Mouse (Mus musculus) limb, embryonic 11.5 days (tissue): ENCODE data around the gene Ndufv2. TPM values are rescaled to one million over a fixed set of nuclear protein-coding genes. Genes with fewer than 3 reads are reported as not detected.
"Not testable (repeated sequence)": the region's sequence is repeated elsewhere in the genome, so short reads cannot be mapped to it uniquely, and the experiment has no call there.

Source experiments
- ATAC-seq: fragments of 200-750 bp; cut with Nextera tagmentation; 2 replicates; pipeline ENCODE4 v1.8.0; 2017; ENCODE audit warnings: low read depth; ENCODE audit not compliant: insufficient number of reproducible peaks, low FRiP score, low TSS enrichment
- DNase-seq: peaks from one replicate; pipeline ENCODE4 v3.0.0-alpha.2; 2015; ENCODE audit warnings: low spot score
- H3K27ac ChIP-seq: fragments of 300-500 bp; sonication (generic); replicated peaks from 2 replicates; pipeline ENCODE4 v1.5.1; 2014; ENCODE audit warnings: low read depth, mild to moderate bottlenecking, low read length
- H3K27me3 ChIP-seq: fragments of 300-500 bp; sonication (generic); 2 replicates; pipeline ENCODE4 v1.6.1; 2014; ENCODE audit warnings: mild to moderate bottlenecking, low read length, mixed read lengths; ENCODE audit not compliant: control insufficient read depth, insufficient read depth
- H3K36me3 ChIP-seq: fragments of 300-500 bp; sonication (generic); 2 replicates; pipeline ENCODE4 v1.6.1; 2014; ENCODE audit warnings: mild to moderate bottlenecking, low read length, moderate library complexity, mixed read lengths; ENCODE audit not compliant: control insufficient read depth, insufficient read depth
- H3K4me1 ChIP-seq: fragments of 300-500 bp; sonication (generic); 2 replicates; pipeline ENCODE4 v1.6.1; 2014; ENCODE audit warnings: low read length, mixed read lengths; ENCODE audit not compliant: control insufficient read depth, insufficient read depth
- H3K4me2 ChIP-seq: fragments of 300-500 bp; sonication (generic); 2 replicates; pipeline ENCODE4 v1.6.1; 2014; ENCODE audit warnings: low read depth, mild to moderate bottlenecking, moderate library complexity; ENCODE audit not compliant: severe bottlenecking
- H3K4me3 ChIP-seq: fragments of 300-500 bp; sonication (generic); 2 replicates; pipeline ENCODE4 v1.5.1; 2014; ENCODE audit warnings: low read depth, low read length
- H3K9ac ChIP-seq: fragments of 300-500 bp; sonication (generic); 2 replicates; pipeline ENCODE4 v1.6.1; 2014; ENCODE audit warnings: mild to moderate bottlenecking, low read length
- H3K9me3 ChIP-seq: fragments of 300-500 bp; sonication (generic); 2 replicates; pipeline ENCODE4 v1.6.1; 2016; ENCODE audit warnings: low read length; ENCODE audit not compliant: control insufficient read depth
- WGBS: fragments of 180-500 bp; shearing (Covaris S2); extraction: QIAGEN DNeasy Blood & Tissue Kit; methylation state at CpG from one replicate; pipeline ENCODE4 v1.1.7; 2014; 5-methylcytosine and 5-hydroxymethylcytosine counted together
- polyA plus RNA-seq: library from polyadenylated mRNA; unstranded; fragments of >200 nt; fragmentation: Nextera tagmentation; extraction: Ambion mirVana; gene quantifications from 2 replicates; pipeline ENCODE4 v1.2.1, GENCODE M21; 2014

The Ndufv2 gene
- polyA plus RNA-seq, 1 experiment from 2014 or later, result 320 TPM

- DNase-seq, result peak; percentile 59
- no peaks in the 10 kb centered on the region for H3K4me1 ChIP-seq
- under 1% methylated on average over 76 of the region's 95 CpGs for WGBS
Observed at GRCm38 (mm10) chr17:66076174-66076927, 25.0 kb downstream of the Ndufv2 start.

DNA sequence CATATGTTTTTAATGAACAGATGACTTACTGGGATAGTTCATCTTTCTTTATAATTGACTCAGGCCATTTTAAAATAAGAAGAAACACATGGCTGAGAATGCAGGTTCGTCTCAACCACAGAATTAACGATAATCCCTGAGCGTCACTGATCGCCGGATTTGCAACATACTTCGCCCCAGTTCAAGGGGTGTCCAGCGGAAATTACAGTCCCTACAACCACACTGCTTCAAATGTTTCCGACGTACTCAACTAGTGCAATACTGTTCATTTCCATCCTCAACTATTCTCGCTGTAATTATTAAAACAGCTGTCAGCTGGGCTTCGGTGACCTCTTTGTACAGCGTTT, 25.6 kb downstream of the Ndufv2 start:
- DNase-seq (no peak), ATAC-seq (no peak)
- Histone ChIP-seq H3K36me3 (no peaks in the 10 kb centered on the region), H3K9me3 (no peaks in the 10 kb centered on the region), H3K4me3 (peak overlapping the region; percentile 77), H3K27me3 (no peaks in the 10 kb centered on the region), H3K4me2 (peak overlapping the region; percentile 89), H3K27ac (no peak overlapping the region), H3K9ac (no peak overlapping the region; the same call in 1 of the 2 replicates), H3K4me1 (no peaks in the 10 kb centered on the region)
- WGBS, result 3% methylated on average over 12 of the region's 12 CpGs

More at GRCm38 (mm10) chr17:66076174-66076927, 25.0 kb downstream of the Ndufv2 start:
- peak overlapping the region; percentile 65 for H3K27ac ChIP-seq
- no peaks in the 10 kb centered on the region for H3K36me3 ChIP-seq
- H3K9me3 ChIP-seq, result no peaks in the 10 kb centered on the region
- peak; percentile 89 for ATAC-seq
- H3K4me2 ChIP-seq, result peak overlapping the region; percentile 89
- H3K9ac ChIP-seq, result peak overlapping the region; percentile 70
- peak overlapping the region; percentile 77 for H3K4me3 ChIP-seq
- H3K27me3 ChIP-seq, result no peaks in the 10 kb centered on the region

DNA sequence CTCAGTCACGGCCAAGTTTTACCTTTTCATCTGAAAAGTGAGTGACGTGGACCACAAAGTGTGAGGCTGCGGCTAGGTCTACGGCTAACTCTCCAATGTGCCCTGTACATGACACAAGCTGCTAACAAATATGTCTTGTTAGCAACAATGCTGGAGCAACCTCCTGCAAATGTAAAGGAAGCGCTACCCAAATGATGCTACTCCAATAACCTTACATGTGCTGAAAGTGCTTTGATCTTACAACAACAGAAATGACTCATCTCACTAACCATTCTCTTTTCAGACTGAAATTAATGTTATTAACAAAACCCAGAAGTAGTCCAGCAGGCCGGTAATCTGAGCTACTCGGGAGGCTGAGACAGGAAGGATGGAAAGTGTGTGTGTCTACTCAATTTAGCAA, 27.4 kb downstream of the Ndufv2 start:
- no peak overlapping the region for H3K9ac ChIP-seq
- H3K36me3 ChIP-seq, result no peaks in the 10 kb centered on the region
- no peak for DNase-seq
- ATAC-seq, result no peak
- H3K27me3 ChIP-seq, result no peaks in the 10 kb centered on the region
- no peaks in the 10 kb centered on the region for H3K4me1 ChIP-seq
- no peaks in the 10 kb centered on the region for H3K9me3 ChIP-seq
- H3K4me3 ChIP-seq, result no peak overlapping the region
- H3K27ac ChIP-seq, result no peak overlapping the region
- WGBS, result 89% methylated on average over 7 of the region's 7 CpGs
- no peak overlapping the region for H3K4me2 ChIP-seq

DNA sequence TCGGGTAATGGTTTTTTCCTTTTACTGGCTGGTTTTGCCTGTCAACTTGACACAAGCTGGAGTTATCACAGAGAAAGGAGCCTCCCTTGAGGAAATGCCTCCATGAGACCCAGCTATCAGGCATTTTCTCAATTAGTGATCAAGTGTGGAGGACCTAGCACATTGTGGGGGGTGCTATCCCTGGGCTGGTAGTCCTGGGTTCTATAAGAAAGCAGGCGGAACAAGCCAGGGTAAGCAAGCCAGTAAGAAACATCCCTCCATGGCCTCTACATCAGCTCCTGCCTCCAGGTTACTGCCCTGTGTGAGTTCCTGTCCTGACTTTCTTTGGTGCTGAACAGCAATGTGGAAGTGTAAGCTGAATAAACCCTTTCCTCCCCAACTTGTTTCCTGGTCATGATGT, 32.3 kb downstream of the Ndufv2 start:
- H3K27ac ChIP-seq, ATAC-seq, H3K27me3 ChIP-seq, H3K4me3 ChIP-seq, H3K36me3 ChIP-seq, H3K9me3 ChIP-seq, H3K4me2 ChIP-seq, DNase-seq, H3K9ac ChIP-seq, H3K4me1 ChIP-seq: not testable (repeated sequence)
- 88% methylated on average over 2 of the region's 2 CpGs for WGBS

GRCm38 (mm10) chr17:66065115-66065514, 36.2 kb downstream of the Ndufv2 start:
- ATAC-seq, result no peak

DNA sequence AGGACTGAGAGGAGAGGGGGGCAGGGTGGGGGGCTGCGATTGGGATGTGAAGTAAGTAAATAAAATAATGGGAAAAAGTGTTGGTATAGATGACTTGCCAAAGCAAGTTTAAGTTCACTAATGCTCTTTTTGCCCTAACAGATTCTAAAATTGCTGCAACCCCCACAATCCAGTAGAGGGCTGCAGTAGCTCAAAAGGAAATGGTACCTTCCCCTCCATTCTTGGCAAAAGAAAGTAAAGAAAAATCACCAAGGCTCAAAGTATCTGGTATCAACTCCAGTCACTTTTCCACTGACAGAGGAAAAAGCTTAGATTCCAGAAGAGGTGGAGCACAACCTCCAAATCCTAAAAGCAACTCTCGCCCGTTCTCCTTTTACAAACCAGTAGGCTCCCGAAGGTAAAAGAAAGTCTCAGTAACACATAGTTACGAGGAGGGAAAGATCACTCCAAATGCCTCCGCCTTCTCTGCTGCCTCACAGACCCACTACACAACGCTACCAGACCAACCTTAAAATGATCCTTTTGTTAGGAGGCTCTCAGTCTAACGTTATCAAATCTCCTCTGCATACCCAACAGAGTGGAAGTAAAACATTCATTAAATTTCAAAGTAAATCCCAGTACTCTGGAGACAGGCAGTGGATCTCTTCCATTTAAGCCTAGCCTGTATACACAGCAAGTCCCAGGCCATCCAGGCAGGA, 40.0 kb downstream of the Ndufv2 start:
- Histone ChIP-seq H3K4me3 (no peak overlapping the region), H3K4me2 (no peak overlapping the region), H3K27me3 (no peaks in the 10 kb centered on the region), H3K9me3 (no peaks in the 10 kb centered on the region), H3K36me3 (no peaks in the 10 kb centered on the region), H3K27ac (no peak overlapping the region), H3K9ac (no peak overlapping the region), H3K4me1 (no peaks in the 10 kb centered on the region)
- WGBS, result 59% methylated on average over 8 of the region's 8 CpGs
- DNase-seq, result no peak
- ATAC-seq, result no peak

More at GRCm38 (mm10) chr17:66065115-66065514, 36.2 kb downstream of the Ndufv2 start:
- no peak overlapping the region for H3K9ac ChIP-seq
- H3K9me3 ChIP-seq, result no peaks in the 10 kb centered on the region
- no peaks in the 10 kb centered on the region for H3K36me3 ChIP-seq
- H3K4me1 ChIP-seq, result no peaks in the 10 kb centered on the region
- no peaks in the 10 kb centered on the region for H3K27me3 ChIP-seq
- DNase-seq, result no peak
- WGBS, result 87% methylated on average over 4 of the region's 4 CpGs
- H3K4me3 ChIP-seq, result no peak overlapping the region
- no peak overlapping the region for H3K4me2 ChIP-seq
- no peak overlapping the region for H3K27ac ChIP-seq

DNA sequence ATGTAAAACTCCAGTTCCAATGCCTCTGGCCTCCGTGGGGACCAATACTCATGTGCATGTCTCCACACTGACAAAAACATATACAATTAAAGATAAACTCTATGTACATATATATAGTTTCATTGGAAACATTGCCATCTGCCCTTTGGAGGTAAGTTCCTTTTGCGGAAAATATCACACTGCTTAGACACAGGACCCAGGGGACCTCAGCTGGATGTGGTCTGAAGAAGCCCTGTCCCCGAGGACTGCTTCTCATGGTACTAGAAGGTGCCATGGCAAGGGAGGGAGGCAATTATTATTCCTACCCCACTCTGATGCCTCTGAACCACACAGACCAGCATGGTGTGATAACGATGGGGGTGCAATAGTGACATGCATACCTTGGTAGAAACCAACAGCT, 43.2 kb downstream of the Ndufv2 start:
- no peak overlapping the region for H3K4me2 ChIP-seq
- H3K27me3 ChIP-seq, result no peaks in the 10 kb centered on the region
- H3K27ac ChIP-seq, result no peak overlapping the region
- H3K9ac ChIP-seq, result no peak overlapping the region
- H3K4me3 ChIP-seq, result no peak overlapping the region
- no peak for ATAC-seq
- H3K9me3 ChIP-seq, result no peaks in the 10 kb centered on the region
- H3K4me1 ChIP-seq, result no peaks in the 10 kb centered on the region
- DNase-seq, result no peak
- 92% methylated on average over 4 of the region's 4 CpGs for WGBS
- no peaks in the 10 kb centered on the region for H3K36me3 ChIP-seq

DNA sequence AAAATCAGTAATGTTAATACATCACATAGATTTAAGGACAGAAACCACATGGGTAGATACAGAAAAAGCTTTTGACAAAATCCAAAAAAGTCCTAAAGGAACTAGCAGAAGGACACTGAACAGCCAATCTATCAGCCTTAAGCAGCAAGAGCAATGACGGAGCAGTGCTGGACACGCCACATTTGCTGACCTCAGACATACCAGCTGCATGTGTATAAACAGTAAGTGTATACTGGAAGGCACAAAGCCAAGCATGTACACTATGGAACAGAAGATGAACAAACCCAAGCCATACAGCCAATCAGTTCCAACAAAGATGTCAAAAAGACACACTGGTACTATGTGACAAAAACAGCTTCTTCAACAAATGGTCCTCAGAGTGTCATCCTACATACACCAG, 44.2 kb downstream of the Ndufv2 start:
- DNase-seq, result no peak
- ATAC-seq, result no peak
- 86% methylated on average over 2 of the region's 2 CpGs for WGBS
- no peak overlapping the region for H3K4me3 ChIP-seq
- no peaks in the 10 kb centered on the region for H3K36me3 ChIP-seq
- H3K4me2 ChIP-seq, result no peak overlapping the region
- H3K27ac ChIP-seq, result no peak overlapping the region
- H3K9ac ChIP-seq, result no peak overlapping the region
- no peaks in the 10 kb centered on the region for H3K4me1 ChIP-seq
- H3K9me3 ChIP-seq, result no peaks in the 10 kb centered on the region
- no peaks in the 10 kb centered on the region for H3K27me3 ChIP-seq
